Mouse (Mus musculus) mammary gland, adult 2 months (tissue): ENCODE data around the gene Corin. TPM values are rescaled to one million over a fixed set of nuclear protein-coding genes. Genes with fewer than 3 reads are reported as not detected.

Experiments
- polyA plus RNA-seq: library from polyadenylated mRNA; depleted of rRNA; stranded (reverse); fragments of >200 nt; gene quantifications from 2 replicates; pipeline ENCODE4 v1.2.3, GENCODE M21; 2012; ENCODE audit warnings: low replicate concordance; rRNA removed

The Corin gene
- polyA plus RNA-seq, result not detected in 2 replicates

DNA sequence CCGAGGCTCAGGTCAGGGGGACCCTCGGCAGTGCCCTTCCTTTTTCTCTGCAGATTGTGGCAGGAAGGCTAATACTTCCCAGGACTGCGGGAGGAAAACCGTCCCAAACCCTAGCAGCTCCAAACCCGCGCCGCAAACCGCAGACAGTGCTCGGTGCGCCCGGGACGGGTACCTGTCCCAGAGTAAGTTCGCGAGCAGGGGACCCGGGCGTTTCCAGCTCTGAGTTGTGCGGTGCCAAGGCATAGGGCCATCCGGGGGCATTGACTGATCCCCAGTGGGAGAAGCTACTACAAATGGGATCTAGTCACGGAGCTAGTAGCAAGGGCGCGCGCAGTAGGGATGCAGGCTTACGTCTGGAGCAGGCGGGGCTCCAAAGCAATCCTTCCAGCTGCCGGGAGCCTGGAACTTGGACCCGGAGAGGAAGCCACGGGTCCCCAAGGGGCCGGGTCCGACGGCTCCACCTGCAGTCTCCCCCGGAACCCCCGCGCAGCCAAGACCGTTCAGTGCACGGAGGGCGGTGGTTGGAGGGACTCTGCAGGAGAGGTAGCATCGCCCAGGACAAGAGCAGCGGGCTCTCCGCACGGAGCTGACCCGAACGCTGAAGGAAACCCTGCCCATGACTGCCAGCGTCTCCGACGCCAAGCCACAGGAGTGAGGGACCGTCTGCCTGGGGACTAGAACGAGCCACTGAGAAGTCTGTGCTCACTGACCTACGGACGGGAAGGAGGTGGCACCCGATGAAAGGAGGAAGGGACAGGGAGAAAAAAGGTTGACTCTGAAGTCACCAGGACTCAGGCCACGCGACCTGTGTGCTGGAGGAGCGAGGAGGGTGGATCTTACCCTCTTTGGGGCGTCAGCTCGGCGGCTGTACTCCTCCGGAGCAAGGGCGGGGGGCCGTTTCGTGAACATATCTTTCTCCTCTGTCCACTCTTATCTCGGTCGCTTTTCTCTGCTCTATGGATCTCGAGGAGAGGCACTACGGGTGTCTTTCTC is at the start of gene Corin:
Gene Corin (minus strand): TSS at position 943 of the 993 bp plus-strand sequence.

Other genes starting within 250 kb of the Corin start
- gene Nfxl1, start 55.2 kb upstream of the Corin start, polyA plus RNA-seq, result 3.9 and 6.5 TPM in 2 replicates
- not detected in 2 replicates for gene Zar1, start 76.8 kb upstream of the Corin start, polyA plus RNA-seq
- not detected in 2 replicates for gene Gm5868, start 83.1 kb upstream of the Corin start, polyA plus RNA-seq
- 0.07 TPM in 2 replicates for gene Cnga1, start 139.8 kb upstream of the Corin start, polyA plus RNA-seq
- gene Nipal1, start 143.3 kb upstream of the Corin start, polyA plus RNA-seq, result 0.95 and 1.2 TPM in 2 replicates
- 2.1 and 2.9 TPM in 2 replicates for gene Txk, start 248.3 kb upstream of the Corin start, polyA plus RNA-seq